Mouse (Mus musculus) embryonic facial prominence, embryonic 11.5 days (tissue): ENCODE measurements at regions not wholly inside any gene's neighbourhood (a gene's known extent, or its start where the extent isn't known, plus 50 kb on each side); places are given as distances from the start of the nearest gene placed in this dataset.
"Not testable (repeated sequence)": the region's sequence is repeated elsewhere in the genome, so short reads cannot be mapped to it uniquely, and the experiment has no call there.

Experiments used
- ATAC-seq: fragments of 200-750 bp; cut with Nextera tagmentation; replicated peaks from 2 replicates; pipeline ENCODE4 v1.8.0; 2017; ENCODE audit warnings: low read depth; ENCODE audit not compliant: insufficient number of reproducible peaks, low FRiP score, low TSS enrichment
- DNase-seq: peaks from one replicate; pipeline ENCODE4 v3.0.0-alpha.2; 2015; ENCODE audit warnings: low spot score
- H3K27ac ChIP-seq: fragments of 300-500 bp; sonication (generic); replicated peaks from 2 replicates; pipeline ENCODE4 v1.5.1; 2014; ENCODE audit warnings: mild to moderate bottlenecking, low read depth, low read length, control low read depth
- H3K27me3 ChIP-seq: fragments of 300-500 bp; sonication (generic); 2 replicates; pipeline ENCODE4 v1.6.1; 2014; ENCODE audit warnings: mild to moderate bottlenecking, low read length, moderate library complexity, mixed read lengths; ENCODE audit not compliant: control insufficient read depth, insufficient read depth
- H3K36me3 ChIP-seq: fragments of 300-500 bp; sonication (generic); replicated peaks from 2 replicates; pipeline ENCODE4 v1.6.1; 2014; ENCODE audit warnings: low read depth, mild to moderate bottlenecking, low read length, moderate library complexity, mixed read lengths; ENCODE audit not compliant: control insufficient read depth, insufficient read depth
- H3K4me1 ChIP-seq: fragments of 300-500 bp; sonication (generic); 2 replicates; pipeline ENCODE4 v1.6.1; 2014; ENCODE audit warnings: low read length, mixed read lengths; ENCODE audit not compliant: control insufficient read depth, insufficient read depth
- H3K4me2 ChIP-seq: fragments of 300-500 bp; sonication (generic); 2 replicates; pipeline ENCODE4 v1.6.1; 2014; ENCODE audit warnings: low read depth, mild to moderate bottlenecking, control low read depth, low read length, moderate library complexity
- H3K4me3 ChIP-seq: fragments of 300-500 bp; sonication (generic); 2 replicates; pipeline ENCODE4 v1.5.1; 2014; ENCODE audit warnings: low read depth, low read length, control low read depth
- H3K9ac ChIP-seq: fragments of 300-500 bp; sonication (generic); replicated peaks from 2 replicates; pipeline ENCODE4 v1.6.1; 2014; ENCODE audit warnings: mild to moderate bottlenecking, control low read depth, low read length
- H3K9me3 ChIP-seq: fragments of 300-500 bp; sonication (generic); replicated peaks from 2 replicates; pipeline ENCODE4 v1.6.1; 2016; ENCODE audit warnings: mild to moderate bottlenecking, low read length, inconsistent platforms, mixed read lengths; ENCODE audit not compliant: control insufficient read depth
- WGBS: fragments of 180-500 bp; shearing (Covaris S2); extraction: QIAGEN DNeasy Blood & Tissue Kit; methylation state at CpG from one replicate; pipeline ENCODE4 v1.1.7; 2014; 5-methylcytosine and 5-hydroxymethylcytosine counted together

DNA sequence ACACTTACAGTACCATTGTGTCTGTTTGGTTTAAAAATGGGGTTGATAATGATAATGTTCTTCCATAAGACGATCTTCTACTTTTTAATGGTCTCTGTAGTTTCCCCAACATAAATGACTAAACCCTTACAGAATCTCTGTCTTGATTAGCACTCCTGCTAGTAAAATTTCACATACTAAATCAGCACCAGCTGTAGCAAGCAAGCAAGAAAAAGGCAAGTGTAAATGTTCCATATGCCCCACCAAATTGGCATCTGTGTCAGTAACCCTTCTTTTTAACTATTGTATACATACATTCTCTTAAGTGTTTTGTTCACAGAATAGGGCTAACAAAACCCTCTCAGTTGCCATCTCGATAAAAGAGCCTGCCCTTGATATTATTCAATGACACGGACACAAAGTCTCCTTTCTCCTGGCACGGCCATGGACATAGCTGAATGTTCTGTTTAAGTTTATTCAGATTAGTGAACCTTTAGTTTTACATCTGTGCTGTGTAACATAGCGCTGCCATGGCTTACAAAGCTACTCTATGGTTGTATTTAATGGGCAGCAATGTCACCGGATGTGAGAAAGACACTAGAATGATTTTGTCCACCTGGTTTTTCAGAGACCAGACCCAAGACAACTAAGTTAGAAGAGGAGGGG is 414.3 kb downstream of the Gtdc1 start:
- Histone ChIP-seq H3K27me3 (no peaks in the 10 kb centered on the region), H3K9ac (no peak overlapping the region), H3K9me3 (no peaks in the 10 kb centered on the region), H3K27ac (no peak overlapping the region), H3K4me1 (no peaks in the 10 kb centered on the region), H3K4me2 (no peak overlapping the region), H3K4me3 (no peak overlapping the region), H3K36me3 (no peaks in the 10 kb centered on the region)
- DNase-seq (no peak), ATAC-seq (no peak)
- 81% methylated on average over 6 of the region's 6 CpGs for WGBS

DNA sequence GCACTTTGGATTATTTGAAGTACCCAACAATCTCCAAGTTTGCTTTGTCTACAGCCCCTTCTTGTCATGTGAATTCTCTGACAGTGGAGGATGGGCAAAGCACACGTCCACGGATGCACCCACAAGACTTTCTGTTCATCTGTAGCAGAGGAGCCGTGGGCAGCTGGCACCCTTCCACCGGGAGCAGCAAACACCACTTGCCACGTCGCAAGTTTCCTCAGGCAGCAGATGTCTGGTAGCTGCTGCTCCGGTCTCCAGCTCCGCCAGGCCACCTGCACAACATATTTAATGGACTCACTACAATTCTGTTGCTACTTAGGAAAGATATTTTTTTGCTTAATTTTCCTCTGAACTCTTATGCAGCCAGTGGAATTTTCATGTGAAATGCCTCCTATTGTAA is 415.1 kb downstream of the Gtdc1 start:
- Histone ChIP-seq H3K4me2 (no peak overlapping the region), H3K4me3 (no peak overlapping the region), H3K27me3 (no peaks in the 10 kb centered on the region), H3K36me3 (no peaks in the 10 kb centered on the region), H3K9ac (no peak overlapping the region), H3K9me3 (no peaks in the 10 kb centered on the region), H3K4me1 (no peaks in the 10 kb centered on the region), H3K27ac (no peak overlapping the region)
- DNase-seq, result no peak
- WGBS, result 72% methylated on average over 8 of the region's 8 CpGs
- ATAC-seq, result no peak

DNA sequence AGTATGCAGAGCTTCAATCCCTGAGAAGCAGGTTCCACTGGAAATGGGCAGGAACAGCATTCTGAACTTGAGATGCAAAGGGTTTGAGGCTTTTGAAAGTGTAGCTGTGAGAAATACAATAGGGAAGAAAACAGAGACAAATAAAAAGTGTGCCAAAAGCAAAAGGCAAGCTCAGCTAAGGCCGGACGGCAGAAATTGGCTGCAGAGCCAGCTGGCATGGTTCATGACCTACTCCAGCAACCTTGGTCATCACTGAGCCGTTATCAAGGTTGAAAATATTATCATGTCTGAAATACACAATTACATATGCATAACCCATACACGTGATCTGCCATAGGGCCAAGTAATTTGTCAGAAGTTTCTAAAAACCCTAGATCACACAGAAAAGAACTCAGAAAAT is 418.4 kb downstream of the Gtdc1 start:
- WGBS, result 83% methylated on average over 4 of the region's 4 CpGs

DNA sequence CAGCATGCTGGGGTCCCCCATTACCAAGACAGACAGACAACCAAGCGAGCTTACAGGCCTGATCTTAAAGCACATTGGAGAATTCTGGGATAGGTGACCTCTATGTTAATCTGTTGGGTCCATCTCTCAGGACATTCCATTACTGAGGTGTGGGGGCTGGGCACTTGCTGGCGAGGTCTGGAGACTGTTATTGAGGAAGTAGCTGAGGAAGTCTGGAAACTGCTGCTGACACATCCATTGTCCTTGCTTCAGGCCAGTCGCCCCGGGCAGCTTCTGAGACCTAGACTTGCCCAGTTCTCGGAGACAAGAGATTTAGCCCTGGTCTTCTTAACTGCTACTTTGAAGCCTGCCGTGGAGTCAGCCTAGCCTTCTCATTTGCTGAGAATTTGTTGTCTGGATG is 423.2 kb downstream of the Gtdc1 start:
- Histone ChIP-seq H3K36me3 (no peaks in the 10 kb centered on the region), H3K4me1 (no peaks in the 10 kb centered on the region), H3K27me3 (no peaks in the 10 kb centered on the region), H3K9me3 (no peaks in the 10 kb centered on the region), H3K27ac (no peak overlapping the region), H3K4me2 (no peak overlapping the region), H3K4me3 (no peak overlapping the region), H3K9ac (no peak overlapping the region)
- WGBS, result 48% methylated on average over 6 of the region's 6 CpGs
- DNase-seq, result no peak
- no peak for ATAC-seq

More for the DNA sequence above, 418.4 kb downstream of the Gtdc1 start:
- H3K9ac ChIP-seq, result no peak overlapping the region
- H3K27me3 ChIP-seq, result no peaks in the 10 kb centered on the region
- H3K4me3 ChIP-seq, result no peak overlapping the region
- H3K9me3 ChIP-seq, result no peaks in the 10 kb centered on the region
- no peak for ATAC-seq
- no peak overlapping the region for H3K27ac ChIP-seq
- H3K36me3 ChIP-seq, result no peaks in the 10 kb centered on the region
- no peaks in the 10 kb centered on the region for H3K4me1 ChIP-seq
- H3K4me2 ChIP-seq, result no peak overlapping the region
- no peak for DNase-seq

DNA sequence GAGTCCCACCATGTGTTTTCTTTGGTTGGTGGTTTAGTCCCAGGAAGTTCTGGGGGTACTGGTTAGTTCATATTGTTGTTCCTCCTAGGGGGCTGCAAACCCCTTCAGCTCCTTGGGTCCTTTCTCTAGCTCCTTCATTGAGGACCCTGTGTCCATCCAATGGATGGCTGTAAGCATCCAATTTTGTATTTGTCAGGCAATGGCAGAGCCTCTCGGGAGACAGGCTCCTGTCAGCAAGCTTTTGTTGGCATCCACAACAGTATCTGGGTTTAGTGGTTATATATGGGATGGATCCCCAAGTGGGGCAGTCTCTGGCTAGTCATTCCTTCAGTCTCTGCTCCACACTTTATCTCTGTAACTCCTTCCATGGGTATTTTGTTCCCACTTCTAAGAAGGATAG is 436.7 kb downstream of the Gtdc1 start:
- not testable (repeated sequence) for H3K4me1 ChIP-seq, H3K36me3 ChIP-seq, H3K27ac ChIP-seq, H3K4me3 ChIP-seq, ATAC-seq, H3K9ac ChIP-seq, H3K27me3 ChIP-seq, H3K9me3 ChIP-seq, DNase-seq, H3K4me2 ChIP-seq
- 95% methylated on average over 1 of the region's 1 CpGs for WGBS

DNA sequence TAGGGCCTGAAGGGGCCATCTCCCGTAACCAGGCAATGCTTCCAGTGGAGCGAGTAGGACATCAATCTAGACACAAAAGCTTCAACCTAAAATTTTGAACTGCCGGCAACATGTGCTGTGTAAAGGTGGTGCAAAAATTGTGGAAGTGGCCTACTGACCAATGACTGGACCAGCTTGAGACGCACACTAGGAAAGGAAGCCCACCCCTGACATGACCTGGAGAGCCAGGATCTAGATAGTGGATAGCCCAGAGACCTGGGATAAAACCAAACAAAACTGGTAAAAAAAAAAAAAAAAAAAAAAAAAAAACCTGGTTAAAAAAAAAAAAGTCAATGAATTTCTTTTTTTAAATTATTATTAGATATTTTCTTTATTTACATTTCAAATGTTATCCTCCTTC is 437.2 kb downstream of the Gtdc1 start:
- Histone ChIP-seq H3K9me3 (no peaks in the 10 kb centered on the region), H3K36me3 (no peaks in the 10 kb centered on the region), H3K4me2 (no peak overlapping the region), H3K27me3 (no peaks in the 10 kb centered on the region), H3K4me1 (no peaks in the 10 kb centered on the region), H3K27ac (no peak overlapping the region), H3K4me3 (no peak overlapping the region), H3K9ac (no peak overlapping the region)
- 96% methylated on average over 4 of the region's 4 CpGs for WGBS
- ATAC-seq (no peak), DNase-seq (no peak)

DNA sequence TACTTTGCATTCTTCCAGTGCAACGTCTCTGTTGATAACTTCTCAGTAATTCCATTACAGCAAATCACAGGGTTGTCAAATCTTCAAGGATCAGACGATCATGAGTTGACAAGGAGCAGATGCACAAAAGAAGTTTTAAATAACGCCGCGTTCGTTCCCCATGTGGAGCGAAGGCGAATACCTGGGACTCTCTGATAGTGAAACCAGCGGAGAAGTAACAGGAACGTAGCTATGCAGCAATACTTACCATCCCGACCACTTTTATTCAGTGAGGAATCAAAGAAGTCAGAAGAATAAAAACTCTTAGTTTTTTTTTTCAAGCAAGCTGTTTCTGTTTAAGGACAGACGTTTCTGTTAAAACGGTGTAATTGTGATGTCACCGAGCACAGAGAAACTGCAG is 441.6 kb downstream of the Gtdc1 start:
- 55% methylated on average over 14 of the region's 14 CpGs for WGBS
- H3K9ac ChIP-seq, result no peak overlapping the region
- H3K27ac ChIP-seq, result no peak overlapping the region

DNA sequence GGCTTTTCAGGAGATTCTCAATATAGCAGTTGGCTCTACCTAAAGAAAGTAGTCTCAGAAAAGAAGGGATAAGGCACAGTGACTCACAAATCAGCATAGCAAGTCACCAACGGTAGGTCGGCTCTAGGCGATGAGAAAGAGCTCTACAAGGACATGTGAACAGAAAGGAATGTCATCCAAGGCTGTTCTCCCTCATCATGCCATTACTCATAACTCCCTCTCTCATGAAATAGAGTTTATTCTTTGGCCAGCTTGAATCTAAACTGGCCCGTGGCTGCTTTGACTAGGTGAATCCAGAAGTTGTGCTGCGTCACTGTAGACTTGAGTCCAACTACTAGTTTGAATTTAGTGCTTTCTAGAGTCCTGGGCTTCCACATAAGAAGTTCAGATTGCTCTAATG is 447.7 kb downstream of the Gtdc1 start:
- ATAC-seq, result no peak
- H3K36me3 ChIP-seq, result no peaks in the 10 kb centered on the region
- H3K4me2 ChIP-seq, result no peak overlapping the region
- no peak overlapping the region for H3K9ac ChIP-seq
- H3K27ac ChIP-seq, result no peak overlapping the region
- H3K27me3 ChIP-seq, result no peaks in the 10 kb centered on the region
- no peak overlapping the region for H3K4me3 ChIP-seq
- no peaks in the 10 kb centered on the region for H3K4me1 ChIP-seq
- H3K9me3 ChIP-seq, result no peaks in the 10 kb centered on the region
- 97% methylated on average over 5 of the region's 5 CpGs for WGBS
- DNase-seq, result no peak

More for the DNA sequence above, 441.6 kb downstream of the Gtdc1 start:
- Histone ChIP-seq H3K9me3 (no peaks in the 10 kb centered on the region), H3K36me3 (no peaks in the 10 kb centered on the region), H3K4me2 (no peak overlapping the region; the same call in 1 of the 2 replicates), H3K27me3 (no peaks in the 10 kb centered on the region), H3K4me3 (no peak overlapping the region), H3K4me1 (no peaks in the 10 kb centered on the region)
- ATAC-seq (no peak), DNase-seq (peak; percentile 59)
